Mouse (Mus musculus): ENCODE data around the gene Mndal.
A peak's percentile ranks its signal among the peaks of the same experiment; 100 is the strongest.
"Not testable (repeated sequence)": the region's sequence is repeated elsewhere in the genome, so short reads cannot be mapped to it uniquely, and the experiment has no call there.

Mndal gene

DNA sequence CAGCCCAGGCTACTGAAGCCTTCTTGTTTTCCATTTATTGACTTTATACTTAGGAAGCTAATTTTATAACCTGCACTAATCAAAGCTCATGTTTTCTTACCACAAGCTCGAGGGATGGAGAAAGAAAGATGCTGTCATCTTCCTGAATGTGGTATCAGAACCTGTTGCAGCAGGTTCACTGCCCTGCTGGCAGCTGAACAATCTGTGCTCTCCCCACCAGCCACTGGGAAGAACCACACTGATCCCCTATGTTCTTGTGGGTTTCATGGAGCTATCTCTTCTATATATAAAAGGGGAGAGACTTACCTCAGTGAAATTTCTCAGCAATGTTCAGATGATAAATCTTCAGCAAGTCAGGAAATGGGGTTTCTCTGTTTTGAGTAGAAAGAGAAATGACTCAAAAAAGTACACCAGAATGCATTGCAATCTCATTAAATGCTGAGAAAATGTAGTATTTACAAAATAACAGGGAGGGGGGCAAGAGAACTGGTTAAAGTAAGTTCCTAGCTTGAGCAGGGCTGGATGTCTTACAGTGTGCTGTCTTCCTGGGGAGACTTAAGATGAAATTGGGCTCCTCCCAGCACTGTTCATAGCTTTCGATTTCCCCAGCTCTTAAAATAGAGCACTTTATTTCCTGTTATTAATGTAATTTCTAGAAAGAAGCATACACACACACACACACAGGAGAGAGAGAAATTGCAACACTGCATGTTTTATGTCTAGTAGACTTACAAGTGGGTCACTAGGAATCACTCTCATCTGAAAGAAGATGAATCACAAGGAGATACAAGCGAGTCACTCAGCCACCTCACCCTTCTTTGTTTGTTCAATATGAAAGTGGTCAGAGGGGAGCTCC is at the start of gene Mndal, which contains the start of gene Ifi203:
Mndal (minus strand) TSS at position 568 of the 856 bp plus-strand sequence.
Ifi203 (minus strand) TSS at position 749 of the 856 bp plus-strand sequence.
- peak in 1 of 2 experiments; percentile 32 for DNase-seq (ENCODE audit: low spot score in 2 of 2)

DNA sequence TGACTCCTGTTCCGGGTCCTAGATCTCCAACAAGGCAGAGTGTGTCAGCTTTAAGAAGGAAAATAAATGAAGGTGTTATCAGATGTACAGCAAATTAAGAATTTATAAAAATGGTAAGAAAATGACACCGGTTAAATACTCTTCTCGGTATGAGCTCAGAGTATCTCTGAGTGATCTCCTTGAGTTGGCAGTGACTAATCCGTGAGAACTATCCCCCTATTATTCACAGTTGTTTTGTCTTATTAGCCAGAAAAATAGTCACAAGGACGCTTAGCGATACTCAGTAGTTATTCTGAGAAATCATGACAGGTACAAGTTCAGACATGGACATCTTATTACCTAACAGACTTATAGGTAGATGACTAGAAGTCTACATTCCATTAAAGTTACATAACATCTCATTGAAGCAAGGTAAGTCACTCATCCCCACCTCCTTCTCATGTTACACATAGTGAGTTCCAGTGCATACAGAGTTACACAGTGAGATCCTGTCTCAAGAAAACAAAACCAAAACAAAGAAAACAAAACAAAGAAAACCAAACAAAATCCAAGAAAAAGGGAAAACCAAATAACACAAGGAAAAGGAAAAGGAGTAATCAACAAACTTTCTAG is 40.5 kb upstream of the Mndal start, which contains the start of gene Ifi202b:
Ifi202b (minus strand) TSS at position 51 of the 612 bp plus-strand sequence.
- not testable (repeated sequence) for DNase-seq (ENCODE audit: low spot score in 2 of 2)

DNA sequence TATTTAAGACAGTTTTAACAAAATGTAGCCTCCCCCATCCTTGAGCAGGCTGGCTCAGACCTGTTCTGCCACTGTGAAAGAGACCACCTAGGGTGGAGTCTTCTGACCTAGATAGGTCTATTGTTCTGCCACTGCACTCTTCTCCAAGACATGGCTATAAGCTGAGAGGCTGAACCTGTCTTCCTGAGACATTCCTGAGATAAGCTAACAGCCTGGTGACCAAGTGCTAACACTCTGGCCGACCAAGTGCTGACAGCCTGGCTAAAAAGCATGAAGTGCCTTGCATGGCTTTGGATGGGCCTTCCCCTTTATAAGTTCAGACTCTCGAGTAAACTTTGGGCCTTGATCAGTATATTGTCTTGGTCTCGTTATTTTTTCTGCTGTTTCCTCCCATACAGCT is 38.7 kb upstream of the Mndal start:
- not testable (repeated sequence) for DNase-seq (ENCODE audit: low spot score in 2 of 2)

DNA sequence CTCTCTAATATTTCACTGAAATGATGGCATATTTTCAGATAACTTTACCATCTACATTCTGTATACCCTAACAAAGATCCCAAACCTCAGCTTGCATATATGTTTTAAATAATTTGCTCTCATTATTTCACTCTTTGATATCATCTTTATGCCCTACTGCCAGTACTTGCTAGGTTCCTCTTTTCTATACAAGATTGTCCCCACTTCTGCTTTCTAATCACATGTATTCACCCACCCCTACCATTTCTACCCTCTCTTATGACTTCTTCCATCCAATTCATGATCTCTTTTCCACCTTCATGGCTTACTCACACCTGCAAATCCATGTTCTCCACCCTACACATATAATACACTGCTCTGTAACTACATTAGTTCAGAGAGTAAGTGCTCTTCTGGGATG is 35.3 kb upstream of the Mndal start:
- peak in 1 of 2 experiments; percentile 5 for DNase-seq (ENCODE audit: low spot score in 2 of 2)

DNA sequence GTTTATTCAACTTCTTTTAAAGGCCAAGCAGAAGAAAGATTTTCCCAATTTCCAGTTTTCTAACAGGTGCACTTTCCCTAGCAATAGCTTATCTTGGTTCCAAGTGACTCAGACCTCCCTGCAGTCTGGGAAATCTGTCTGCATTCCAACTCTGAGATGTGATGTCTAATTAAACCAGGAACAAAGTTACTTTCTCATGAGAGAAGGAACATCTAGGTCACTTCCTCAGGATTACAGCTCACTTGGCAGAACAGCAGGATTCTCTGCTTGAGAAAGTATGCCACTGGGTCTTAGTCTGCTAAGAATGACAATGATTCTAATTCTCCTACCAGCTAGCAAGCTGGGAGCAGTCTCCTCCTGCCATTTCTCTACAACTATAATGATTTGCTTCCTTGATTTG is 30.8 kb upstream of the Mndal start:
- no peak for DNase-seq (ENCODE audit: low spot score in 2 of 2)

DNA sequence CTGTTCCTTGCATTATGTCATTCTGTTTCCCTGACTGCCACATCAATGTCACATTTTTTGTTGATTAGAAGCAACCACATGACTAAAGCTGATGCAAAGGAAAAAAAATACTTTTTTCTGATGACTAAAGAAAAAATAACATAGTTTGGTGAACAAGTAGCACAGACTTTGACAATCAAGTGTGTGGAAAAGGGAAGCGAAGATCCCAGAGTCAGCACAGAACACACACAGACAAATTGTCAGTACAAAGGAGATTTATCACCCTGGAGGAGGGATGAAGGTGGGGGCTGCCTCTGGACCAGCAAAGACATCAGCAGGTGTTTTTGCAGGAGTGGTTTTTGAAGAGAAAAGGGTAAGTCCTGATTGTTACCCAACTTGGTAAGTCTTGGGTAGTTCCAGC is 19.2 kb upstream of the Mndal start:
- not testable (repeated sequence) for DNase-seq (ENCODE audit: low spot score in 2 of 2)

DNA sequence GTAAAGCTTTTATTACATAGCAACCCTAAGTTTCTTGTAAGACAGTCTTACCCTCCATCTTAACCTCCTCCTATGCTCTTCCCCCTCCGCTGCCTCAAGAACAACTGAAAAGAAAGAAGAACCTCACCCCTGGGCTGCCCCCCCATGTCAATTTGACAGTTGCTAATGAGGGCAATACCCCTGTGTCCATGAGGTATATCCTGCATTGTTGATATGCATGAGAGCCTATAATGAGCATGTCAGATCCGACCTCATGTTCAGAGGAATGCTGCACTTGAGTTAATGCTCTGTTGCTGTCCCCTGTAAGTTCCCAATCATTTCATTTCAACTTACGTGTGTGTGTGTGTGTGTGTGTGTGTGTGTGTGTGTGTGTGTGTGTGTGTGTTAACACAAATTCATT is 17.7 kb upstream of the Mndal start:
- DNase-seq (ENCODE audit: low spot score in 2 of 2) = not testable (repeated sequence)

DNA sequence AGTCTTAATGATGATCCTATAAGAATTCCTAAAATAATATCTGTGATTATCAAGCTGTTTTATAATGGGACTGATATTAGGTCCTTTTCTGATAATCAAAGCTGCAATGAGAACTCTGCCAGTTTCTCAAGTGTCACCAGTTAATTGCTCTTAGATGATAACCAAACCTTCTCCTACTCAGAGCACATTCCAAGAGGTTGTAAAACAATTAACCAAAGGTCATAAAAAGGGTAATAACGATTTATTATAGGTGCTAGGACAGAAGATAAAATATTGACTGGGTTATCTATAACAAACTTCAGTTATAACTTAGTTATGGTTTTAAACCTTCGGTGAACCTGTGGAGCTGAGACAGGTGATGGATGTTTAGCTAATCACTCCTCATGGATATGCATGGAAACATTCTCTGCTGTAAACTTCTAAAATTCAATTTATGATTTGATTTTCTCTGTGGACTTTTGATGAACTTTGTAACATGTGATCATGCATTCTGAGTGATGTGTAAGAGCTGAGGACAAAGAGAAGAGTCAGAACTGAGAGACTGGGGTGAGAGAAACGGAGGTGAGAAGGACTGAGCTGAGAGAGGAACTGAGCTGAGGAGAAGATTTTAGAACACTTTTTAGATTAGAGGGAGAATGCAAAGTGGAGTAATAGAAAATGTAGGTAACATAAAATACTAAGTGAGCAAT is 13.7 kb upstream of the Mndal start:
- DNase-seq (ENCODE audit: low spot score in 2 of 2) = not testable (repeated sequence)

DNA sequence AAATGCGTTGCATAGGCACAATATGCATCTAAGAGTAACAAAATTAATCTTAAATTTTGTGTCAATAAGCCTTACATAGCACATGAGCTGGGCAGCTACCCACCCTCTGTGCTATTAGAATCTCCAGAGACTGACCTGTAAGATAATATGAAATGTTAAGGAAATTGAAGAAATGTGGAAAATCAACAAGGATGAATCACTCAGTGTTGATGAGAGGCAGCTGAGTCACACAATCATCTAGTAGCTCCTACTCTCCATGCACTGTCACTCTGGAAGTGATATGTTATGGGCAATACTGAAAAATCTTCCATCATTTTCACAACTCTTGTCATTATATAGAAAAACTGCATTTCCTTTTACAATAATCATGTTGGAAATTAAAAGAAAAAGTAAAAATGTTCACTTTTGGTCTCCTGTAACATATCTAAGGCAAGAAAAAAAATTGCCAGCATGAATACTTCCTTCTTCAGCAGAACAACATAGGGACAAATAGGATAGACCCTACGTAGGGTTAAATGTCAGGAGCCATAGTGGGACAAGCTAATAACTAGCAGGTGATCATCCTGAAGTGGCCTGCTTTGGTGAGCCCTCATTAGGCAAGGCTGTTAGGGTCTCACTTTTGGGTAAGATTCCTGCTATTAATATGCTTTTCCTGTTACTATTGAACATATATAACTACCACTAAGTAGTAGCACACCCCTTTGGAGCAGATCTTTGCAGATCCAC is 12.9 kb upstream of the Mndal start:
- no peak for DNase-seq (ENCODE audit: low spot score in 2 of 2)

DNA sequence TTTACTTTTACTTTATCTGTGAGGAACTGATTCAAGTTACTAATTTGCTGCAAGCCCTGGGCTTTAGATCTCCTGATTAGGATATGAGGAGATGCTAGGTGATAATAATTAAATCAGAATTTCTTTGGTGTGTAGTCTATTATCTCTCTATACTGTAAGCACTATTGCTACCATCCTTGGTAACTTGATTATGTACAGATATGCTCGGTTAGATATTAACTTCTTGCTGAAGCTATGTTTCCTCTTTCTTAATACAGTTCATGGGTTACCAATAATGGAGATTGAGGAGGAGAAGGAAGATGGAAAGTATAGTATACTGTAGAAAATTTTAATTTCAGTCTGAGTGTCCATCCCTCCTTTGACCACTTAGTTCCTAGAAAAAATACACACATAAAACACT is 11.3 kb upstream of the Mndal start:
- DNase-seq (ENCODE audit: low spot score in 2 of 2) = no peak

DNA sequence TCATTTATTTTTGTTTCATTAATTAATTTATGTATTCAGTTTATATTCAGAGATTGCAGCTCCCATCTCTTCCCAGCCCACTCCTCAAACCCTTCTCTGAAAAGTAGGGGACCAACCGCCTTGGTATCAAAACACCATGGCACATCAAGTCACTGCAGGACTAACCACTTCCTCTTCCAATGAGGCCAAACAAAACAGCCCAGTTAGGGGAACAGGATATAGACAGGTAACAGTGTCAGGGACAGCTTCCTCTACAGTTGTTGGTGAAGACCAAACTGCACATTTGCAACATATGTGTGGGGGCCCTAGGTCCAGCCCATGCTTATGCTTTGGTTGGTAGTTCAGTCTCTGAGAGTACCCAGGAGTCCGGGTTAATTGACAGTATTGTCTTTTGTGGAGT is 6.8 kb upstream of the Mndal start:
- DNase-seq (ENCODE audit: low spot score in 2 of 2) = peak; percentile 5 to 14

DNA sequence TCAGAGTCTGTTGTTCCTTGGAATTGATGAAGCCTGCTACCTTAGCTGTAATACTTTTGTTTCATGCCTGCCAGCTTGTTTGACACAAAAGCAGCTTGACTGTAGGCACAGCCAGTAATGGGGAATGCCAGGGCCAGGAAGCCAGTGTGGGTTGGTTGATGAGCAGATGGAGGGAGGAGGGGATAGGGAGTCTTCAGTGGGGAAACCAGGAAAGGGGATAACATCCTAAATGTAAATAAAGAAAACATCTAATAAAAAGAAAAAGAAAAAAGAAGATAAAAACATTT is 432 bp upstream of the Mndal start:
- not testable (repeated sequence) for DNase-seq (ENCODE audit: low spot score in 2 of 2)

DNA sequence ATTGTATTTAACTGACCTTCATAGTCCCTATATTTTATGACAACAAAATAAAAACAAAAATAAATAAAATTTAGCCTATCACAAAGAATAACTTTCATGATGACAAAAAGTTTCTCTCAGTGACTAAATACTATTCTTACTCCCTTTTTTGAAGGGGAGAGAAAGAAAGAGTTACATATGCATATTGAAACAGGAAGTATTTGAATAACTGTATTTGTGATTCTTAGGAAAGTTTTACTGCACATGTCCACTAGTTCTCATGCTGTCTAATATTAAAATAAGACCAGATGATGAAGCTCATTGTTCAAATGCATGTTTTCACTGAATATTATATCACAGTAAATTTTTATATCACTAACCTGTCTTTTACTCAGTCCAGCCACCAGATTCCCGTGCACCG is 769 bp downstream of the Mndal start:
- not testable (repeated sequence) for DNase-seq (ENCODE audit: low spot score in 2 of 2)

DNA sequence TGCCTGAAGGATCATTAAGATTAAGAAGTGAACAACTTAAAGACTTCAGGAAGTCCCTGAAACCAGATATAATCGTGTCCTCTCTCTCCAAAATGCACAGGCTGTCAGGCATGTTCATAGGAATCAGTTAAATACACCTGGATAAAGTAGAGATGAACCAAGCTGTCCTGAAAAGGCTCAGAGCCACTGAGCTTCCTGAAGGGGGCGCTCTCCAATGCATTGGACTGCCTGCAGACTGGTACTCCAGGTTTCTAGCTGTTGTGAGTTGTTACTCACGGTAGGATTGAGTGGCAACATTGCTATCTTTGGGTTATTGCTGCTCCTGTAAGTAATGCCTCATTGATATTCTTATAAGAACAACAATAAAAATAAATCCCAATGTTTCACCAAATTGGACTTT is 23.0 kb downstream of the Mndal start:
- DNase-seq (ENCODE audit: low spot score in 2 of 2) = not testable (repeated sequence)

DNA sequence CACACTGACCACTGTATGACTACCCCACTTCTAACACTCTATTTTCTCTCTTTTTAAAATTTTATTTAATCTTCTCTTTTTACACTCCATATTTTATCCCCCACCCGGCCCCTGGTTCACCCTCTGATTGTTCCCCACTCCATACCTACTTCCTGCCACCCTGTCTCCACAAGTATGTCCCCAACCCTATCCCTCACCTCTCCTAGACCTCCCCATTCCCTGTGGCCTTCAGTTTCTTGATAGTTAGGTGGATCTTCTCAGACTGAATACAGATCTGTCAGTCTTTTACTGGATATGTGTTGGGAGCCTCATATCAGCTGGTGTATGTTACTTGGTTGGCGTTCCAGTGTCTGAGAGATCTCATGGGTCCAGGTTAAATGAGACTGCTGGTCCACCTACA is 27.7 kb downstream of the Mndal start:
- DNase-seq (ENCODE audit: low spot score in 2 of 2) = no peak

DNA sequence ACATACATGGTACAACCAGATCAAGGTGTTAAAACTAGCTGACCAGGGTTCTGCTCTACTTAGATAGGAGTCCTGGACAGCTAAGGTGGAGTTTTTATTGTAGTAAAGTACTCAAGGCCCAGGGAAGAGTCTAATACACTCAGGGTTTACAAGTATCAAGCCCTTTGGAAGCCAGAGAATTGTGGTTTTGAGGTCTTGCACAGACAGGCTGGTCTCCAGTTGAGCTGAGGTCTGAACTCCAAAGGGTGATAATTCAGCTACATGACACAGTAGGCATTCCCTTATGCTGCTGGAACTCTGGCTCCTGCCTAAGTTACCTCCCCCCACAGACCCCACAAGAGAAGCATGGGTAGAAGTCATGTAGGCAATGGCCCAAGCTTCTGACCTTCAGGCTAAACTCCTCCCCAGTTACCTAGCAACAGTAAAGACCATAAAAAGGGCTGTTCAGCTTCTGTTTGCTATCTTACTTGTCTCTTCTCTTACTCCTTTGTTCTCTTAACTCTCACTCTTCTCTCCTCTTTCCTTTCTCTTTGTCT is 29.0 kb downstream of the Mndal start:
- DNase-seq (ENCODE audit: low spot score in 2 of 2) = not testable (repeated sequence)

DNA sequence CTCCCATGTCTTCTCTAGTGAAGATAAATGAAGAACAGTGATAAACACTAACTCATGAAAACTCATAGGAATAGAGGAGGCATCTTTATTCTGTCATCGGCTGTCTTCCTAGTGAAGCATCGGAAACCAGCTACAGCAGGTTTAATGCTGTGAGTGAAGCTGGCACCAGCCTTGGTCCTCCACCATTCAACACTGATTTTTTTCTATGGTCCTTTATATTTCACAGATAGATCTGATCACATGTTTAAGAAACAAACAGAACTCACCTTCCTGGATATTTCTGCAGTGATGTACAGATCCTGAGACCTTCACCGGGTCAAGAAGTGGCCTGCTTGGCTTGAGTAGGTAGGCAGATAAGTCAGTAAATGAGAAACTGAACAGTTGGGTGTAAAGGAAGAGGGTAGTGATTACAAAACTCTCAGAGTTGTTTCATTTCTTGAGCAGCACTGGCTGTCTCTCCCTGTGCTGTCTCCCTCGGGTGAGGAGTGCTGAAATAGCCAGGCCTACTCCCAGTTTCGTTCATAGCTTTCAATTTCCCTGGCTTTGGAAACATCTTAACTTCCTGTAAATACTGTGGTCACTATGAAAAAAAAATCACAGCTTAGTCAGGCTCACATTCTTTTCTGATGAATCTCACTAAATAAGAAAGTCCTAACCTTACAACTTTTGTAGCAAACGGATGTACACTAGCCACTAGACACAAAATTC is 29.6 kb downstream of the Mndal start, which contains the start of gene Ifi211:
Ifi211 (minus strand) TSS at position 499 of the 708 bp plus-strand sequence.
- DNase-seq (ENCODE audit: low spot score in 2 of 2) = peak in 1 of 2 experiments; percentile 13

DNA sequence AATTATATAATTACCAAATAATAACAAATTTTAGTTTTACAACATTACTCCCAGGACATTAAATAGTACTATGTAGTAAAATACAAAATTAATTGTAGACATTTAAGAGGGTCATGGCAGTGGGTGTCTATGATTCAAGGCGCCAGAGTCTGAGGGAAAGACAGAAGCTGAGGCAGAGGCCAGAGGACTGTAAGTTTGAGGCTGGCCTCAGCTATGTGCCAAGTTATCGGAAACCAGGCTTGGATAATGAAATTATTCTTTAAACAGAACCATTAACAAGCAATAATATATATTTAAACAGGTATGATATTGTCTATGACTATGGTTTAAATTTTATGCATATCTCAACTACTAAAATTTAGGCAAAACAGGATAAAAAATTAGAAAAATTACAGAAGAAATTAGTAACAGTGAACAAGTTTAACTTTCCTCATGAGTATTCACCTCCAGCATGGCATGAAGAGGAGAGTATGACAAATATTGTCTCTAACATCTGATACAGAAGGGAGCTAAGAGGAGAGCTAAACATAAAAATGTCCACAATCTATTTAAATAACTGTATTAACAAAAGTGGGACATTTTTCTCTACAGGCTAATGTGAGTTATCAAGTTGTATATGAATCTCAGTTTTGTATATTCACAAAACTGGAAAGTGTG is 30.4 kb downstream of the Mndal start:
- no peak for DNase-seq (ENCODE audit: low spot score in 2 of 2)

DNA sequence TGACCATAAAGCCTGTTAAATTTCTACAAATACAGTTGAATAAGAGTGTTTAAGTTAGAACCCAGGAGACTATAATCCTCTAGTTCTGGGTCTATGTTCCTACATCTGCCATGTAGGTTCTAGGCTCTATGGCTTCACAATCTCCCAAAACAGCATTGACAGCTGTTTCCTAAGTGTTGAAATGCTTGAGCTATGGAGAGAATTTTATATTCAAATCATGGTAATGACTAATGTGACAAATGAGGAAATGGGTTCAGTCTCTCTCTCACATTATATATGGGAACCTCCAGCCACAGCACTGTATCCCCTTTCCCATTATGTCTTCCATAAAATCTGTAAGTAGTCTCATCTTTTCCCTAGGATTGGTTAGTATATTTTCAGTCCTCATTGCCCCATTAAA is 33.9 kb downstream of the Mndal start:
- DNase-seq (ENCODE audit: low spot score in 2 of 2) = not testable (repeated sequence)

DNA sequence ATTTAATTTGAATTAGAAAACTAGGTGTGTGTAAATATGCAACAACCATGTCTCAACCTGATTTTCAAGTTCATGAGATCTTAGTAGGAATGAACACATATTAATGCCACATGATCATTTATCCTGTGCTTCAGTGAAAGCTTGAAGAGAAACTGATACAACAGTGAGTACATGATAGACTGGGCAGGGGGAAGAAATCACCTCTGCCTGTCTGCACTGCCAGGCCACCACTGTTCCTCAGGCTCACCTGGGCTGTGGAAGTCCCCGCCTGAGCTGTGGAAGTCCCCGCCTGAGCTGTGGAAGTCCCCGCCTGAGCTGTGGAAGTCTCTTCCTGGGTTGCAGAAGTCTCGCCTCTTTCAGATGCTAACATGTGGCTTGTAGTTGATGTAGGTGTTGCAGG is 36.4 kb downstream of the Mndal start:
- DNase-seq (ENCODE audit: low spot score in 2 of 2) = peak; percentile 37

All from natural killer cell, adult 2 months (primary cell).